Comparison of ENCODE assay signal across 9 mouse cellular contexts in genomic region chr11:69124498-69124847, GRCm38 (mm10). TPM values are rescaled to one million over a fixed set of nuclear protein-coding genes. Genes with fewer than 3 reads are reported as not detected.
DNase-seq lines count a peak whose midpoint lies in the region; ATAC-seq lines count a peak whose summit lies in the region.
"Had no signal": no experiment of that assay in that cellular context is flagged by ENCODE, and none has a peak within 500 bp of the region (broad histone marks: within the 10 kb centered on the region; RNA-seq: fewer than 3 reads in every experiment).

No protein-coding gene starts in this region.

- H3K9me3 ChIP-seq in erythroblast, embryonic 14.5 days (ENCODE audit: control insufficient read depth, low read length) = no peaks in the 10 kb centered on the region; the same call in 1 of the 2 replicates
- H3K9me3 ChIP-seq in hindbrain, embryonic 15.5 days = no peaks in the 10 kb centered on the region

- H3K36me3 ChIP-seq in erythroblast, embryonic 14.5 days (ENCODE audit: control insufficient read depth) = no peaks in the 10 kb centered on the region
- H3K36me3 ChIP-seq in hindbrain, embryonic 15.5 days = no peaks in the 10 kb centered on the region

- H3K4me2 ChIP-seq in hindbrain, embryonic 15.5 days = peak overlapping the region; percentile 98

- peak; percentile 63 for DNase-seq in cerebellum, adult 11 months
- DNase-seq in adrenal gland, postnatal 36 days = peak; percentile 55 to 69
- peak; percentile 81 to 84 for DNase-seq in left cerebral cortex, postnatal 14 days (ENCODE audit: low spot score in 2 of 2)
- DNase-seq in mesoderm, embryonic 11.5 days (ENCODE audit: low read depth, low spot score) = peak; percentile 88
- peak; percentile 71 to 83 for DNase-seq in spleen, postnatal 4 days (ENCODE audit: low spot score in 2 of 2)

- intact Hi-C loops in left cerebral cortex, postnatal 14 days (cut with DNase I) = loop anchor here (2.0 to 5.0 kb wide), 2 partner anchors 62 to 243 kb away; partner anchors contain the start of gene Chd3

- peaks cover 61% of the 10 kb centered on the region for H3K4me1 ChIP-seq in erythroblast, embryonic 14.5 days (ENCODE audit: control insufficient read depth)
- peaks cover 41% of the 10 kb centered on the region for H3K4me1 ChIP-seq in hindbrain, embryonic 15.5 days (replicated peaks)

- H3K9ac ChIP-seq in hindbrain, embryonic 15.5 days = no peak overlapping the region

- no peak overlapping the region for H3K27ac ChIP-seq in hindbrain, embryonic 15.5 days (replicated peaks)

- no peak for ATAC-seq in cerebellum, adult (ENCODE audit: insufficient number of reproducible peaks, low FRiP score, low TSS enrichment)
- peak; percentile 42 for ATAC-seq in hindbrain, embryonic 15.5 days (ENCODE audit: low FRiP score, low read depth)

- under 1% methylated on average over 3 of the region's 3 CpGs for whole genome bisulfite sequencing in hindbrain, embryonic 15.5 days

- H3K4me3 ChIP-seq in erythroblast, embryonic 14.5 days (replicated peaks) = peak overlapping the region; percentile 82
- peak overlapping the region; percentile 89 for H3K4me3 ChIP-seq in hindbrain, embryonic 15.5 days

- H3K27me3 ChIP-seq in erythroblast, embryonic 14.5 days (ENCODE audit: control insufficient read depth) = peaks cover 54% of the 10 kb centered on the region
- peaks cover 11% of the 10 kb centered on the region for H3K27me3 ChIP-seq in hindbrain, embryonic 15.5 days

RNA-seq across cellular contexts. Expression of gene Aloxe3, which starts 1.2 kb away (rescaled TPM):
- total RNA-seq in adrenal gland, postnatal 36 days (2021) = 1 to 10 TPM in 1 of 2 experiments, under 1 TPM in 1; 0.63 to 1.1 TPM
- polyA plus RNA-seq in erythroblast, embryonic 14.5 days (2012) = 0.01 TPM in 1 of 2 replicates, not detected in the other
- polyA plus RNA-seq in hindbrain, embryonic 15.5 days (2015; fragmentation: Nextera tagmentation; extraction: Ambion mirVana) = 4.7 and 6.5 TPM in 2 replicates
- total RNA-seq in left cerebral cortex, postnatal 14 days (2021) = 1 to 10 TPM; 3.7 to 5.7 TPM
- total RNA-seq: hematopoietic stem cell, adult 5-6 weeks had no signal

RNA-seq across cellular contexts. Expression of gene 9130213A22Rik, which starts 2.1 kb away (rescaled TPM):
- under 1 TPM; 0.50 to 0.76 TPM for total RNA-seq in adrenal gland, postnatal 36 days (2021)
- not detected in 2 replicates for polyA plus RNA-seq in erythroblast, embryonic 14.5 days (2012)
- 0.40 and 0.42 TPM in 2 replicates for polyA plus RNA-seq in hindbrain, embryonic 15.5 days (2015; fragmentation: Nextera tagmentation; extraction: Ambion mirVana)
- under 1 TPM; 0.27 to 0.51 TPM for total RNA-seq in left cerebral cortex, postnatal 14 days (2021)
- total RNA-seq: hematopoietic stem cell, adult 5-6 weeks had no signal

RNA-seq across cellular contexts. Expression of gene Hes7, which starts 4.3 kb away (rescaled TPM):
- under 1 TPM; 0.17 to 0.26 TPM for total RNA-seq in adrenal gland, postnatal 36 days (2021)
- 0.05 TPM in 1 of 2 replicates, not detected in the other for polyA plus RNA-seq in erythroblast, embryonic 14.5 days (2012)
- polyA plus RNA-seq in hindbrain, embryonic 15.5 days (2015; fragmentation: Nextera tagmentation; extraction: Ambion mirVana) = 0.87 and 0.98 TPM in 2 replicates
- total RNA-seq in left cerebral cortex, postnatal 14 days (2021) = under 1 TPM; 0.55 to 0.70 TPM
- total RNA-seq: hematopoietic stem cell, adult 5-6 weeks had no signal

RNA-seq across cellular contexts. Expression of gene Per1, which starts 29.5 kb away (rescaled TPM):
- total RNA-seq in adrenal gland, postnatal 36 days (2021) = 100 to 1,000 TPM; 112 to 153 TPM
- 1.4 and 1.5 TPM in 2 replicates for polyA plus RNA-seq in erythroblast, embryonic 14.5 days (2012)
- polyA plus RNA-seq in hindbrain, embryonic 15.5 days (2015; fragmentation: Nextera tagmentation; extraction: Ambion mirVana) = 10.0 and 10.1 TPM in 2 replicates
- 100 to 1,000 TPM in 1 of 2 experiments, 10 to 100 TPM in 1; 90.4 to 112 TPM for total RNA-seq in left cerebral cortex, postnatal 14 days (2021)

RNA-seq across cellular contexts. Expression of gene Alox12b, which starts 32.3 kb away (rescaled TPM):
- total RNA-seq in adrenal gland, postnatal 36 days (2021) = not detected
- polyA plus RNA-seq in erythroblast, embryonic 14.5 days (2012) = not detected in 2 replicates
- 0.35 and 0.72 TPM in 2 replicates for polyA plus RNA-seq in hindbrain, embryonic 15.5 days (2015; fragmentation: Nextera tagmentation; extraction: Ambion mirVana)
- 1 to 10 TPM; 1.5 to 1.9 TPM for total RNA-seq in left cerebral cortex, postnatal 14 days (2021)
- total RNA-seq: hematopoietic stem cell, adult 5-6 weeks had no signal
